Mouse (Mus musculus): ENCODE measurements around the gene Cyth1. TPM values are rescaled to one million over a fixed set of nuclear protein-coding genes. Genes with fewer than 3 reads are reported as not detected.

The Cyth1 gene
- polyA plus RNA-seq, 1 experiment from 2014 or later, result 30.0 TPM

DNA sequence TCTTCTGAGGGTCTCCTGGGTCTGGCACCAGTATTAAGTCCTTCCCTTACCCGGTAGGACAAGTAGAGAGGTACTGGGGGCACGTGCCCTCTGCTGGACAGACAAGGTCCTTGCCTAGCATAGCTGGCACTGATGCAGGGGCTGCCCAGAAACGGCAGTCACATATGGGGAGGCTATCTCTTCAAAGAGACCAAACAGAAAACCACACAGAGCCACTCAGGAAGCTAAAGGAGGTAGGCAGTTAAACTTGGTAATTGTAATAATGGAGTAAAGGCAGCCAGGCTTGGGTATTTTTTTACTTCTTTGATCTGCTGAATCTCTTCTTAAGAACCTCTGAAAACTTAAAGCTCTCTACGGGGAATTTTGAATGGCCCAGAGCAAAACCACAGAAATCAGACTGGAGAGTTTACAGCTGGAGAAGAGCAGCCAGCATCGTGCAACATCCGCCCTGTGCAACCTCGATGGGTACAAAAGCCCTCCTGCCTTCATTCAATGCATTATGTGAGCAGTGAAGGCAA is 16.0 kb downstream of the Cyth1 start:
- no peaks in the 10 kb centered on the region for H3K9me3 ChIP-seq
- ATAC-seq (ENCODE audit: low FRiP score, low read depth), result no peak
- no peaks in the 10 kb centered on the region for H3K27me3 ChIP-seq (replicated peaks)

DNA sequence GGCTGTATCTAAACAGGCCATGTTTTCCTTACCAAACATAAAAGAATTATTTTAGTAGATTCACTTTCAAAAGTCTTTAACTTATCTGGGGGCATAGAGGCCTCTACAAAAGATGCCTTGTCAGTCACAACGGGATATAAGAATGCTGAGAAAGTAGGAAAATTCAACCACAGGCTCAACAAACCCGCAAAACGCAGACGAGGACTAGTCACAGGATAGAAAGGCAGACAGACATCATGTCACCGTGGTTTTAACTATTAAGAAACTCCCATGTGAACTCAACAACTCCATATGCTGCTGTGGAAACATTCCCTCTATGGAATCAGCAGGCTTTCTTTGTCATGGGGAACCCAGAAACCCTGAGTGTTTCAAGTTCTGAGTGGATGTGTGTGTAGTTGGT is 18.5 kb downstream of the Cyth1 start:
- Histone ChIP-seq H3K4me3 (no peak overlapping the region), H3K27ac (no peak overlapping the region), H3K4me2 (replicated peaks) (no peak overlapping the region), H3K27me3 (replicated peaks) (no peaks in the 10 kb centered on the region), H3K9me3 (no peaks in the 10 kb centered on the region), H3K4me1 (peaks cover 4% of the 10 kb centered on the region), H3K9ac (no peak overlapping the region), H3K36me3 (no peaks in the 10 kb centered on the region)
- 91% methylated on average over 5 of the region's 5 CpGs for WGBS
- ATAC-seq (ENCODE audit: low FRiP score, low read depth), result no peak

More for the DNA sequence above, 16.0 kb downstream of the Cyth1 start:
- Histone ChIP-seq H3K27ac (no peak overlapping the region), H3K4me3 (no peak overlapping the region), H3K9ac (no peak overlapping the region), H3K4me2 (replicated peaks) (no peak overlapping the region), H3K36me3 (no peaks in the 10 kb centered on the region), H3K4me1 (peaks cover 8% of the 10 kb centered on the region)
- WGBS, result 42% methylated on average over 7 of the region's 7 CpGs

DNA sequence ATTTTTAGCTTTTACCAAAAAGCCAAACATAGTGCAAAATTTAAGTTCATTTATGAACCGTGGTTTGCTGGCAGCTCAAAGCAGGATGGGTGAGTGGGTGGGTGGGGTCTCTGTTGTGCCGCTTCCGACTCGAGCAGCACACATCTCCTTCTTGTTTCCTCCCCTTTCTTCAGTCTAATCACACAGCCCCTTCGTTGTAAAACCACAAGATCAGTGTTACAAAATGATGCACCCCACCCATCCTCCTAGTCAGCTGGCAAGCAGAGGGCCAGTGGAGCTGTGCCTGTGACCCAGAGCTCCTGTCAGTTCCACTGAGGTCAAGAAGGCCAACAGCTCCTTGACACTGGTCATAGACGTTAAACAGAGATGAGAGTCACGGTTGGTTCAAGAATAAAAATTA is 20.7 kb downstream of the Cyth1 start:
- Histone ChIP-seq H3K36me3 (no peaks in the 10 kb centered on the region), H3K9ac (no peak overlapping the region), H3K27ac (no peak overlapping the region), H3K9me3 (no peaks in the 10 kb centered on the region), H3K27me3 (replicated peaks) (no peaks in the 10 kb centered on the region), H3K4me1 (peaks cover 4% of the 10 kb centered on the region; the same call in 1 of the 2 replicates), H3K4me3 (no peak overlapping the region), H3K4me2 (replicated peaks) (no peak overlapping the region)
- ATAC-seq (ENCODE audit: low FRiP score, low read depth), result no peak
- WGBS, result 81% methylated on average over 7 of the region's 7 CpGs

DNA sequence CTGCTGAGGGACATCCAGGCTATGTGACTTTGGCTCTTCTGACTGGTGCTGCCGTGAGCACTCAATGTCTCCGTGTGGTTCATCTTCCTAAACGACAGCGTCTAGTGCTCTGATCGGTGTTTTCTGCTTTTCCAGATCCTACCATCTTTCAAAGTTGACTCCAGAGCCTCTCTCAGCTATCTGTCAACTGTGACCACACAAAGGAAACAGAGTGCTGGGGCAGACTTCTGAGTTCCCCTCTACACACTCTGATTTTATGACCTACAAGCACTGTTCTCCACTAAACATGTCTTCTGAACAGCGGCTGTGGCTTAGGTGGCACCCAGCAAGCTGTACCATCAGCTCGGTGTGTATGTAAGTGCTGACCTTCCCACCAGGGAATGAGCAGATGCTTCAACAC is 21.5 kb downstream of the Cyth1 start:
- Histone ChIP-seq H3K27ac (no peak overlapping the region), H3K9ac (no peak overlapping the region), H3K4me2 (replicated peaks) (no peak overlapping the region), H3K4me3 (no peak overlapping the region), H3K4me1 (peaks cover 4% of the 10 kb centered on the region; the same call in 1 of the 2 replicates), H3K27me3 (replicated peaks) (no peaks in the 10 kb centered on the region), H3K9me3 (no peaks in the 10 kb centered on the region), H3K36me3 (no peaks in the 10 kb centered on the region)
- no peak for ATAC-seq (ENCODE audit: low FRiP score, low read depth)
- 87% methylated on average over 7 of the region's 7 CpGs for WGBS

- Histone ChIP-seq H3K4me3 (no peak overlapping the region), H3K4me2 (replicated peaks) (no peak overlapping the region), H3K27ac (no peak overlapping the region), H3K4me1 (peaks cover 4% of the 10 kb centered on the region; the same call in 1 of the 2 replicates), H3K36me3 (no peaks in the 10 kb centered on the region), H3K9ac (no peak overlapping the region), H3K9me3 (no peaks in the 10 kb centered on the region), H3K27me3 (replicated peaks) (no peaks in the 10 kb centered on the region)
- ATAC-seq (ENCODE audit: low FRiP score, low read depth), result no peak
- 70% methylated on average over 1 of the region's 1 CpGs for WGBS
Observed at GRCm38 (mm10) chr11:118225862-118226261, 22.5 kb downstream of the Cyth1 start.

GRCm38 (mm10) chr11:118225056-118225836 is 23.1 kb downstream of the Cyth1 start:
- Histone ChIP-seq H3K9ac (no peak overlapping the region), H3K27ac (no peak overlapping the region), H3K27me3 (replicated peaks) (no peaks in the 10 kb centered on the region), H3K4me1 (peaks cover 4% of the 10 kb centered on the region; the same call in 1 of the 2 replicates), H3K4me2 (replicated peaks) (no peak overlapping the region), H3K36me3 (no peaks in the 10 kb centered on the region), H3K9me3 (no peaks in the 10 kb centered on the region), H3K4me3 (no peak overlapping the region)
- 65% methylated on average over 12 of the region's 12 CpGs for WGBS
- ATAC-seq (ENCODE audit: low FRiP score, low read depth), result no peak

GRCm38 (mm10) chr11:118223416-118224067 is 24.9 kb downstream of the Cyth1 start:
- Histone ChIP-seq H3K27ac (no peak overlapping the region), H3K9me3 (no peaks in the 10 kb centered on the region), H3K4me3 (no peak overlapping the region), H3K36me3 (no peaks in the 10 kb centered on the region), H3K27me3 (replicated peaks) (no peaks in the 10 kb centered on the region), H3K9ac (no peak overlapping the region), H3K4me1 (peaks cover 4% of the 10 kb centered on the region; the same call in 1 of the 2 replicates), H3K4me2 (replicated peaks) (no peak overlapping the region)
- no peak for ATAC-seq (ENCODE audit: low FRiP score, low read depth)
- 87% methylated on average over 10 of the region's 10 CpGs for WGBS

DNA sequence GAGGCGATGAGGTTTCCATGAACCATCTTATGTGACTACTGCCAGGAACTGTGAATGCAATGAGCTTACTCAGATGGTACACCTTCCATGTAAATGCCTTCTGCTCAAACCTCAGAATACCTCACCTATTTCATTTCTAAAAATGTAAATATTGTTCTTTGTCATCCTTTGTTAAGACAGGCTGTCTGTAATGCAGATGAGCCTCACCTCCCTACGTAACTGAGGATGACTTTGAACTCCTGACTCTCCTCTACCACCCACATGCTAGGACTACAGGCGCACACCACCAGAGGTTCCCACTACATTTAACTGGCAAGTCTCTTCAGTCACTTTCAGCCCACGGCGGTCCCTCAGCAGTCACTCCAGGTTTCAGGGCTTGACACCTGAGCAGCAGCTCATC is 25.5 kb downstream of the Cyth1 start:
- no peaks in the 10 kb centered on the region for H3K36me3 ChIP-seq
- H3K9ac ChIP-seq, result no peak overlapping the region
- no peak overlapping the region for H3K4me2 ChIP-seq (replicated peaks)
- no peak overlapping the region for H3K4me3 ChIP-seq
- ATAC-seq (ENCODE audit: low FRiP score, low read depth), result no peak
- no peaks in the 10 kb centered on the region for H3K9me3 ChIP-seq
- peaks cover 4% of the 10 kb centered on the region; the same call in 1 of the 2 replicates for H3K4me1 ChIP-seq
- H3K27me3 ChIP-seq (replicated peaks), result no peaks in the 10 kb centered on the region
- H3K27ac ChIP-seq, result no peak overlapping the region
- 86% methylated on average over 5 of the region's 5 CpGs for WGBS

DNA sequence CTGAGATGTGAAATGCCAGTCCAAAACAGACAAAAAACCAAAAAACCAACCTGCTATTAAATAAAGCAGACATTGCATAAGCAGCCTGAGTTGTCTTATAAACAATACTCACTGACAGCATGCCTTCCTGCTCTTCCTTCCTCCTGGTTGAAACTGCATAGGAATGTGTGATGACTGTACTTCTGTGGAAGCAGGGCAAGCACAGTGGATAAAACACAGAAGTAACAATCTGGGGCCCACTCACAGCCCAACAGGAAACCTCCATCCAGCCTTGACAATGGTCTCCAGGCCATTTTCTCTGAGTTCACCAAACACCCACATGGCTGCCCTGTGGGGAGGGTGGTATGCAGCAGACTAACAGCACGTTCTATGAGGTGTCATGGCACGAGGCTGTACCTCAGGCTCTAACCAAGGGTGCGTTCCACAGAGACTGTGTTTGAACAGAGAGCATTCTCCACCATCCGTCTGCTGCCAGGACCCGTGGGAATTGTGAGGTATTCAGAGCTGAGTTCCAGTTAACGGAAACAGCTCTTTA is 26.0 kb downstream of the Cyth1 start:
- Histone ChIP-seq H3K4me3 (no peak overlapping the region), H3K9ac (no peak overlapping the region), H3K4me1 (peaks cover 4% of the 10 kb centered on the region; the same call in 1 of the 2 replicates), H3K36me3 (no peaks in the 10 kb centered on the region), H3K27me3 (replicated peaks) (no peaks in the 10 kb centered on the region), H3K27ac (no peak overlapping the region), H3K4me2 (replicated peaks) (no peak overlapping the region), H3K9me3 (no peaks in the 10 kb centered on the region)
- no peak for ATAC-seq (ENCODE audit: low FRiP score, low read depth)
- WGBS, result 62% methylated on average over 6 of the region's 6 CpGs

DNA sequence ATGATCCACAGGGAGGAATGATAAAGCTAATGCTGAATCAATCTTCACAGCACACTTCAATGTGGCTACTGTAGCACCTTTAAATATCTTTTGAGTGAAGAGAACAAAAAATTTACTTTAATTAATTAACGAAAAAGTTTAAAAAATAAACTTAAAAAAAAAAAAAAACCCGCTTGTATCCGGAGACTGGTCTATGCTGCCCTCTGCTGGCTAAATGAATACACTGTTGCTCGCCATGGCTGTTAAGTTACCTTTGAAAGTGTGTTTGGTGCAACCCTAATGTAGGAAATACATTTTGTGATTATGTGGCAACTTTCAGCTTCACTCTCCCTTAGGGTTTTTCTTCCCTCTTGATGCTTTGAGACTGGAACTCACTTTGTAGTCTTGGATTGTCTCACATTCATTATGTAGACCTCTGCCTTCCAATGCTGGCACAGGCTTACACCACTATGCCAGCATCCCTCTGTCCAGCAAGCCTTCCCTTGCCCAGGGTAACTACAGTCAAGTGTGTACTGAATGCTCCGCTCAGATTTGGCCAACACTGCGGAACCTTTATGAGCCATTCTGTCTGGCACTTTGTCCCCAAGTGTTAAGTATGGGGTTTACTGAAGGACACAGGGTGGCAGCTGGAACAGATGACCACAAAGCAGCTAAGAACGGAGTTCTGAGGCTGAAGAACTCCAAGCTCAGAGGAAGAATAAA is 27.7 kb downstream of the Cyth1 start:
- ATAC-seq (ENCODE audit: low FRiP score, low read depth), result no peak
- H3K4me3 ChIP-seq, result no peak overlapping the region
- no peak overlapping the region for H3K27ac ChIP-seq
- 26% methylated on average over 7 of the region's 7 CpGs for WGBS
- H3K27me3 ChIP-seq (replicated peaks), result no peaks in the 10 kb centered on the region
- H3K9ac ChIP-seq, result no peak overlapping the region
- no peaks in the 10 kb centered on the region for H3K9me3 ChIP-seq
- no peaks in the 10 kb centered on the region for H3K4me1 ChIP-seq
- H3K4me2 ChIP-seq (replicated peaks), result no peak overlapping the region
- H3K36me3 ChIP-seq, result no peaks in the 10 kb centered on the region

DNA sequence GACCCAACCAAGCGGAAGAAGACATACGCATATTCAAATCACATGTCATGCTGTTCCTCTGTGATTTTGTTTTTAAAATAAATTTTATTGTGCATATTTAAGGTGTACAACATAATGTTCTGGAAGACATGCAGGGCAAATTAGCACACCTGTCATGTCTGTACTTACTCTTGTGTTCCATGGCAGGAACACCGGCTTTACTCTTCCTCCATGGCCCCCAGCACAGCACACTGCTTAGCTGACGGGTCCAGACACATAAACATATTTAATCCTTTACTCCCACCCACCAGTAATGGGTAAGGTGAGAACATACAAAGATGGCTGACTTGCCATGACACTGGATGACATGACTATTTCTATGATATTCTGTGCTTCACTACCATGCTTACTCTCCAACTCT is 29.3 kb downstream of the Cyth1 start:
- Histone ChIP-seq H3K27ac (no peak overlapping the region), H3K9ac (no peak overlapping the region), H3K4me3 (no peak overlapping the region), H3K4me2 (replicated peaks) (no peak overlapping the region), H3K9me3 (no peaks in the 10 kb centered on the region), H3K36me3 (no peaks in the 10 kb centered on the region), H3K27me3 (replicated peaks) (no peaks in the 10 kb centered on the region), H3K4me1 (no peaks in the 10 kb centered on the region)
- 94% methylated on average over 4 of the region's 4 CpGs for WGBS
- ATAC-seq (ENCODE audit: low FRiP score, low read depth), result no peak

GRCm38 (mm10) chr11:118216468-118216867 is 31.9 kb downstream of the Cyth1 start:
- no peak overlapping the region for H3K27ac ChIP-seq
- H3K4me1 ChIP-seq, result peaks cover 14% of the 10 kb centered on the region
- no peaks in the 10 kb centered on the region for H3K36me3 ChIP-seq
- H3K4me2 ChIP-seq (replicated peaks), result no peak overlapping the region
- no peak overlapping the region for H3K4me3 ChIP-seq
- 85% methylated on average over 6 of the region's 6 CpGs for WGBS
- no peaks in the 10 kb centered on the region for H3K27me3 ChIP-seq (replicated peaks)
- H3K9ac ChIP-seq, result no peak overlapping the region
- ATAC-seq (ENCODE audit: low FRiP score, low read depth), result no peak
- H3K9me3 ChIP-seq, result no peaks in the 10 kb centered on the region
